Mouse (Mus musculus) heart, embryonic 14.5 days (tissue): ENCODE measurements around the gene Cd247. TPM values are rescaled to one million over a fixed set of nuclear protein-coding genes. Genes with fewer than 3 reads are reported as not detected.

Source experiments
- ATAC-seq: fragments of 200-750 bp; cut with Nextera tagmentation; 2 replicates; pipeline ENCODE4 v1.8.0; 2017; ENCODE audit warnings: low read depth, moderate TSS enrichment; ENCODE audit not compliant: insufficient number of reproducible peaks, insufficient read depth, low FRiP score
- H3K27ac ChIP-seq, 2 experiments: fragments of 200-500 bp in 1 of 2; fragments of 300-500 bp in 1 of 2; sonication (generic) in 1 of 2; replicated peaks in 1 of 2; 2 replicates each; pipeline ENCODE4 v1.5.1; 2012 to 2014; ENCODE audit warnings: low read depth in 2 of 2, low read length in 2 of 2, control low read depth in 1 of 2, mild to moderate bottlenecking in 1 of 2, mixed read lengths in 1 of 2; ENCODE audit not compliant: control insufficient read depth in 1 of 2, insufficient read depth in 1 of 2
- H3K27me3 ChIP-seq: fragments of 300-500 bp; sonication (generic); 2 replicates; pipeline ENCODE4 v1.6.1; 2014; ENCODE audit warnings: mild to moderate bottlenecking, low read length, control low read depth; ENCODE audit not compliant: control insufficient read depth, insufficient read depth
- H3K36me3 ChIP-seq: fragments of 300-500 bp; sonication (generic); 2 replicates; pipeline ENCODE4 v1.6.1; 2014; ENCODE audit warnings: mild to moderate bottlenecking, control low read depth, low read length, mixed read lengths; ENCODE audit not compliant: control insufficient read depth, insufficient read depth
- H3K4me1 ChIP-seq, 2 experiments: fragments of 200-500 bp in 1 of 2; fragments of 300-500 bp in 1 of 2; sonication (generic) in 1 of 2; 2 replicates each; pipeline ENCODE4 v1.6.1; 2012 to 2014; ENCODE audit warnings: low read length in 2 of 2, control low read depth in 1 of 2, mixed read lengths in 1 of 2; ENCODE audit not compliant: control insufficient read depth in 2 of 2, insufficient read depth in 2 of 2
- H3K4me2 ChIP-seq: fragments of 300-500 bp; sonication (generic); 2 replicates; pipeline ENCODE4 v1.6.1; 2014; ENCODE audit warnings: mild to moderate bottlenecking, low read length
- H3K4me3 ChIP-seq, 2 experiments: fragments of 200-500 bp in 1 of 2; fragments of 300-500 bp in 1 of 2; sonication (generic) in 1 of 2; 2 replicates each; pipeline ENCODE4 v1.5.1; 2012 to 2014; ENCODE audit warnings: low read length in 2 of 2, mild to moderate bottlenecking in 2 of 2, control low read depth in 1 of 2, low read depth in 1 of 2, moderate library complexity in 1 of 2; ENCODE audit not compliant: control insufficient read depth in 1 of 2, insufficient read depth in 1 of 2
- H3K9ac ChIP-seq: fragments of 300-500 bp; sonication (generic); 2 replicates; pipeline ENCODE4 v1.6.1; 2014; ENCODE audit warnings: mild to moderate bottlenecking, low read length
- H3K9me3 ChIP-seq: fragments of 300-500 bp; sonication (generic); 2 replicates; pipeline ENCODE4 v1.6.1; 2016; ENCODE audit warnings: low read length, control low read depth; ENCODE audit not compliant: control insufficient read depth
- WGBS: fragments of 180-500 bp; shearing (Covaris S2); extraction: QIAGEN DNeasy Blood & Tissue Kit; methylation state at CpG from one replicate; pipeline ENCODE4 v1.1.7; 2014; 5-methylcytosine and 5-hydroxymethylcytosine counted together
- polyA plus RNA-seq: library from polyadenylated mRNA; unstranded; fragments of >200 nt; fragmentation: Nextera tagmentation; extraction: Ambion mirVana; gene quantifications from 2 replicates; pipeline ENCODE4 v1.2.1, GENCODE M21; 2014

Cd247 gene
- polyA plus RNA-seq, 1 experiment from 2014 or later, result 0.59 TPM

DNA sequence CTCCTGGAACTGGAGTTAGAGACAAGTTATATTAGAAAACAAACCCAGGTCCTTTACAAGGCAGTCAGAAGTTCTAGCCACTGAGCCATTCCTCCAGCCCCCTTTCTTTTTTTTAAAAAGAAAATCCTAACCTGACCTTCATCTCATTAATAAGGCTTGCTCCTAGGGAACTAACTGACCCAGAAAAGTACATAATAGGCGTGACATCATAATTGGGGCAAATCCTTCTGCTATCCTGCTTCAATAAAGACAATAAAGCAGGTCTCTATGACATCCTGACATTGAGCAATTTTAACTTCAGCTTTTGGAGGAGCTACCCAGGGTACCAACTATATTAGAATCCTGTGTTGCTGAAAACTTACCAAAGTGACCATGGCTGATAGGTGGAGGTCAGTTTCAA lies 115.1 kb downstream of the Cd247 start:
- Histone ChIP-seq H3K4me2 (no peak overlapping the region), H3K9me3 (no peaks in the 10 kb centered on the region), H3K36me3 (peaks cover 57% of the 10 kb centered on the region), H3K27ac (no peak overlapping the region), H3K4me1 (no peaks in the 10 kb centered on the region), H3K4me3 (no peak overlapping the region), H3K9ac (no peak overlapping the region), H3K27me3 (no peaks in the 10 kb centered on the region)
- 90% methylated on average over 1 of the region's 1 CpGs for WGBS
- no peak for ATAC-seq

- WGBS, result 93% methylated on average over 2 of the region's 2 CpGs
- no peak for ATAC-seq
- no peaks in the 10 kb centered on the region for H3K27me3 ChIP-seq
- H3K36me3 ChIP-seq, result peaks cover 52% of the 10 kb centered on the region
- no peak overlapping the region for H3K4me3 ChIP-seq
- no peak overlapping the region for H3K27ac ChIP-seq
- H3K9me3 ChIP-seq, result no peaks in the 10 kb centered on the region
- H3K9ac ChIP-seq, result no peak overlapping the region
- H3K4me2 ChIP-seq, result no peak overlapping the region
- H3K4me1 ChIP-seq, result no peaks in the 10 kb centered on the region
Observed at GRCm38 (mm10) chr1:165908153-165908552, 119.7 kb downstream of the Cd247 start.

DNA sequence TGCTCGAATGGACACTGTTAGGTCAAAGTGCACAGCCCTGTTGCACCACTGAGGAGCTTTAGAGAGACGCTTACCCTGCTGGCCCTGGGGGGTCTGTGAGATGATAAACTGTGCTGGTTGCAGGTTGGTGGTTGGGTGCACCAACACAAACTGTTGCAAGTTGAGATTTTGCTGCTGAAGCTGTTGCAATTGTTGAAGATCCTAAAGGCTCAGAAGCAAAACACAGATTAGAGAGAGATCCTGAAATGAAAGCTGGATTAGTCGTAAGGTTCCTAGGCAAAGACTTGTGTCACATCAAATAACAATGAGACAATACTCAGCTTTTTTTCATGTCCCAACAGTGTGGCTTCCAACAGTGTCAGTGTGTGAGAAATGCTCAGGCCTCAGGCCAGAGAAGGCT lies 120.3 kb downstream of the Cd247 start:
- no peaks in the 10 kb centered on the region for H3K9me3 ChIP-seq
- no peak for ATAC-seq
- no peaks in the 10 kb centered on the region for H3K27me3 ChIP-seq
- peaks cover 47% of the 10 kb centered on the region for H3K36me3 ChIP-seq
- H3K9ac ChIP-seq, result no peak overlapping the region
- no peak overlapping the region for H3K4me2 ChIP-seq
- 87% methylated on average over 3 of the region's 3 CpGs for WGBS
- H3K27ac ChIP-seq, result no peak overlapping the region
- no peak overlapping the region for H3K4me3 ChIP-seq
- no peaks in the 10 kb centered on the region for H3K4me1 ChIP-seq

- Histone ChIP-seq H3K27ac (no peak overlapping the region), H3K9me3 (no peaks in the 10 kb centered on the region), H3K4me1 (no peaks in the 10 kb centered on the region), H3K4me2 (no peak overlapping the region), H3K4me3 (no peak overlapping the region), H3K36me3 (peaks cover 45% of the 10 kb centered on the region), H3K27me3 (no peaks in the 10 kb centered on the region), H3K9ac (no peak overlapping the region)
- no peak for ATAC-seq
- 90% methylated on average over 3 of the region's 3 CpGs for WGBS
Observed at GRCm38 (mm10) chr1:165909471-165909870, 121.0 kb downstream of the Cd247 start.

DNA sequence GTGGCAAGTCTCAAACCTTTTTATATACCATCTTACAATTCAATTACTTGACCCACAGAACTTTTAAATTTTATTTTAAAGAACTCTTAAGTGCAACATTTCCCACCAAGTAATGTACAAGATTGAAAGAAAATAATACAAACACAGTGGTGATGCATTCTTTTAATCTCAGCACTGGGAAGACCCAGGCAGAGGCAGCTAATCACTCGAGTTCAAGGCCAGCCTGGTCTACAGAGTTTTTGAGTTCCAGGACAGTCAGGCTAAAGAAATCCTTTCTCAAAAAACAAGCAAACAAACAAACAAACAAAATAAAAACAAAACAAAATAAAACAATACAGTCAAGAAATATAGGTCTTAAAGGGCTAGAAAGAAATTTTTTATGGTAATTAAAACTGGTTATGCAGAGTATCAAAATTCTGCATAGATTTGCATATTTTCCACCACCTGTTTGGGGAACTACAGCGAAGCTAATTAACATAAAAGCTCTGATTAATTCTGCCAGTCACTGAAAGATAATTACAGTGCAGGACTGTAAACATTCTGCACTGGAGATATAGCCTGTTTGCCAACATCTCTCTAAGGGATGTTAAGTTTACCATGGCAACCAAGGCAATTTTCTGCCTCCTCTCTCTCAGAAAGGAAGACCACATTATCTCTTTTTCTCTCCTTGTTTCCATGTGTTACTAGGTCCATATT lies 125.4 kb downstream of the Cd247 start:
- H3K36me3 ChIP-seq, result peaks cover 23% of the 10 kb centered on the region
- H3K4me1 ChIP-seq, result no peaks in the 10 kb centered on the region
- no peak overlapping the region for H3K4me3 ChIP-seq
- WGBS, result 86% methylated on average over 2 of the region's 2 CpGs
- H3K9me3 ChIP-seq, result peaks cover 7% of the 10 kb centered on the region; the same call in 1 of the 2 replicates
- H3K27me3 ChIP-seq, result no peaks in the 10 kb centered on the region
- no peak overlapping the region for H3K9ac ChIP-seq
- no peak overlapping the region for H3K4me2 ChIP-seq
- no peak for ATAC-seq
- no peak overlapping the region for H3K27ac ChIP-seq

- Histone ChIP-seq H3K4me1 (no peaks in the 10 kb centered on the region), H3K27me3 (no peaks in the 10 kb centered on the region), H3K4me2 (no peak overlapping the region), H3K9ac (no peak overlapping the region), H3K4me3 (no peak overlapping the region), H3K36me3 (peaks cover 20% of the 10 kb centered on the region), H3K27ac (no peak overlapping the region), H3K9me3 (peaks cover 7% of the 10 kb centered on the region; the same call in 1 of the 2 replicates)
- ATAC-seq, result no peak
- WGBS, result 92% methylated on average over 2 of the region's 2 CpGs
Observed at GRCm38 (mm10) chr1:165914416-165914801, 125.9 kb downstream of the Cd247 start.

DNA sequence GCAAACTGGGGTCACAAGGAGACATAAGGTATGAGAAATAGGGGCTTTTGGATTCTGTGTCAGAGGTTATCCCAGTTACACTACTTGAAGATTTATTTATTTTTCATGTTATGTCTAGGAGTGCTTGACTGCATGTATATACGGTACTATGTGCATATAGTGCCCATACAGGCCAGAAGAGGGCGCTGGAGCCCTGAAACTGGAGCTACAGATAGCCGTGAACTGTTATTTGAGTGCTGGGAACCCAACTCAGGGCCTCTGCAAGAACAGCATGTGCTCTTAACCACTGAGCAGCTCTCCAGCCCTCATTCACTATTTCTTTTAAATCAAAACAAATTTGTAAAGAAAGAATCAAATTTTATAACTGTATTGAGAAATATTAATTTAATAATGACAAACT lies 132.5 kb downstream of the Cd247 start:
- Histone ChIP-seq H3K27me3 (no peaks in the 10 kb centered on the region), H3K9ac (no peak overlapping the region), H3K36me3 (peaks cover 8% of the 10 kb centered on the region), H3K4me3 (no peak overlapping the region), H3K4me2 (no peak overlapping the region), H3K27ac (no peak overlapping the region), H3K4me1 (peaks cover 0 to 2% of the 10 kb centered on the region in 2 experiments; a peak in 1 of 4 replicates), H3K9me3 (peaks cover 9% of the 10 kb centered on the region; the same call in 1 of the 2 replicates)
- no peak for ATAC-seq
- 69% methylated on average over 3 of the region's 3 CpGs for WGBS

DNA sequence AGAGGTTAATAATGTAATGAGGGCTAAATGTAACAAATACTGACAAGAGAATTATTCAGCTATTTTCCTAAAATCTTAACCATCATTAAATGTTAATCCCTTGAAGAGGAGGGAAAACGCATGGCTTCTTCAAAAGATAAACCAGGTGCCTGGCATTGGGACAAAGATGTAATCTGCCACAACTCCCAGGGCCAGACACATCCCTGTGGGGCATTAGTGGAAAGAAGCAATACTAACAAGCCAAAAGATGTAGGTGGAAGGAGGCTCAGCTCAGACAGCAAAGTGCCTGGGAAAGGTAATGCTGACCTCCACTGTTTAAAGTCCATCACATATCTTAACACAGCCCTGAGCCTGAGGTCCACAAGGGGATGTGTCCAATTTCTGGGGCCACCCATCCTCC lies 134.0 kb downstream of the Cd247 start:
- Histone ChIP-seq H3K27ac (no peak overlapping the region), H3K9ac (no peak overlapping the region), H3K27me3 (no peaks in the 10 kb centered on the region), H3K4me1 (peaks cover 0 to 5% of the 10 kb centered on the region in 2 experiments; a peak in 1 of 4 replicates), H3K36me3 (no peaks in the 10 kb centered on the region), H3K9me3 (0 out of 2 replicates have a peak, but pooled peaks cover 2% of the 10 kb centered on the region), H3K4me3 (no peak overlapping the region), H3K4me2 (no peak overlapping the region)
- no peak for ATAC-seq
- WGBS, result 88% methylated on average over 1 of the region's 1 CpGs
